Mouse (Mus musculus): ENCODE results near the gene Snx18. TPM values are rescaled to one million over a fixed set of nuclear protein-coding genes. Genes with fewer than 3 reads are reported as not detected.

The Snx18 gene
- polyA plus RNA-seq, 1 experiment from 2014 or later: 44.6 TPM

DNA sequence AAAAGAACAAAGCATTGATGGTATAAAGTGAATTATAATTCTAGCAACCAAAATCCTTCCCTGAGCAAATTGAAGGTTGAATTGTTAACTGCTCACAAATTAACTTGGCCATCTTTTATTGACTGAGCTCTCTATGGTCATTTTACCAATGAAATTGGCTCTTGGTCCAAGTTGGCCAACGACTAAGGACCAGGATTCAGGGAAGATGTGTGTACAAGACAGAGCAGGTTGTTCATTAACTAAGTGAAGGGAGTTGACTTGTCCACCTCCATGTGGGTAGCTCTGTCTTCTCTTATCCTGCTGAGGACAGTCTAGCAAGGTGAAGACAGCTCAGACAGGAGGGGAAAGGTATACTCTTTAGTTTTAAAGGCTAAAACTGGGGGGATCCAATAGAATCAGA, 66.0 kb downstream of the Snx18 start:
- Histone ChIP-seq H3K9me3 (no peaks in the 10 kb centered on the region), H3K27ac (no peak overlapping the region), H3K4me3 (no peak overlapping the region), H3K36me3 (no peaks in the 10 kb centered on the region), H3K4me1 (no peaks in the 10 kb centered on the region), H3K9ac (no peak overlapping the region), H3K4me2 (replicated peaks) (no peak overlapping the region), H3K27me3 (no peaks in the 10 kb centered on the region)
- 83% methylated on average over 1 of the region's 1 CpGs for WGBS
- no peak for ATAC-seq (ENCODE audit: insufficient number of reproducible peaks, insufficient read depth, low FRiP score, low TSS enrichment)

DNA sequence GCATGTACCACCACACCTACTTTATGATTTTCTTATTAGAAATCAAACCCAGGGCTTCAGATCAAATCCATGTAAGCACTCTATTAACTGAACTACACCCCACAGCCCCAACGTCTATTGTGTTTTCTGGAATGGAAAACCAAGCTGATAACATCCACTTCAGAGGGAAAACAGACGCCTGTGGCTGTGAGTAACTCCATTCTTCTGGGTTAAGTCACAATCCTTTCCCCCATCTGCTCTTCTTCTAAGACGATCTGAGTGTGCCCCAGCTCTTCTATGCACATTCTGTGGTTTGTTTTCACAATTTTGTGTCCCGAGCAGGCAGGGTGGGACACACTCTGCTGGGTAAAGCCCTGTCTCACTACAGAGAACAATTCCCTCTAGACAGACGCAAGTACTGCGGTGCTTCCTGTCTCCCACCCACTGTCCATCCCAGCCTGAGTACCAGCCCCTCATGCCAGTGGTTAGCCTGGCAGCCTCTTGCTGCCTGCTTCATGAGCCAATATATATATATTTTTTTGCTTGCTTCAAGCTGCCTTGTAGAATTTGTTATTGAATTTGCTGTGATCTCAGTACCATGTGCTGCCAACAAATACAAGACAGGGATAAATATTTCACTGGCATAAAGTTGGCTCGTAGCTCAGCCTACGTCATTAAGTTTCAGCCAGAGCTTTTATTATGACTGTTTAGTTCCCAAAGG, 67.3 kb downstream of the Snx18 start:
- Histone ChIP-seq H3K4me3 (no peak overlapping the region), H3K4me1 (no peaks in the 10 kb centered on the region), H3K4me2 (replicated peaks) (no peak overlapping the region), H3K27me3 (no peaks in the 10 kb centered on the region), H3K9ac (no peak overlapping the region), H3K36me3 (no peaks in the 10 kb centered on the region), H3K9me3 (no peaks in the 10 kb centered on the region), H3K27ac (no peak overlapping the region)
- no peak for ATAC-seq (ENCODE audit: insufficient number of reproducible peaks, insufficient read depth, low FRiP score, low TSS enrichment)
- WGBS: 62% methylated on average over 8 of the region's 8 CpGs

DNA sequence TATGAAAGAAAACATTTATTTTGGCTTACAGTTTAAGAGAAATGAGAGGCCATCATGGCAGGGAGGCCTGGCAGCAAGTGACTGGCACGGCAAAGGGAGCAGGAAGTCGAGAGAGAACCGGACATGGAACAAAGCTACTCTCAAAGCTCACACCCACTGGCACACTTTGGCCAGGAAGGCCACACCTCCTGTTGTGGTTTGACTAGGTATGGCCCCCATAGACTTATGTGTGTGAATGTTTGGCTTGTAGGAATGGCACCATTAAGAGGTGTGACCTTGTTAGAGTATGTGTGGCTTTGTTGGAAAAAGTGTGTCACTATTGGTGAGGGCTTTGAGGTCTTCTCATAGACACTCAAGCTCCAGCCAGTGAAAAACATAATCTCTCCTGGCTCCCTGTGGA, 69.3 kb downstream of the Snx18 start:
- Histone ChIP-seq H3K4me3 (no peak overlapping the region), H3K36me3 (no peaks in the 10 kb centered on the region), H3K4me1 (no peaks in the 10 kb centered on the region), H3K27ac (no peak overlapping the region), H3K9me3 (no peaks in the 10 kb centered on the region), H3K27me3 (no peaks in the 10 kb centered on the region), H3K9ac (no peak overlapping the region), H3K4me2 (replicated peaks) (no peak overlapping the region)
- WGBS: 92% methylated on average over 3 of the region's 3 CpGs
- ATAC-seq (ENCODE audit: insufficient number of reproducible peaks, insufficient read depth, low FRiP score, low TSS enrichment): no peak

DNA sequence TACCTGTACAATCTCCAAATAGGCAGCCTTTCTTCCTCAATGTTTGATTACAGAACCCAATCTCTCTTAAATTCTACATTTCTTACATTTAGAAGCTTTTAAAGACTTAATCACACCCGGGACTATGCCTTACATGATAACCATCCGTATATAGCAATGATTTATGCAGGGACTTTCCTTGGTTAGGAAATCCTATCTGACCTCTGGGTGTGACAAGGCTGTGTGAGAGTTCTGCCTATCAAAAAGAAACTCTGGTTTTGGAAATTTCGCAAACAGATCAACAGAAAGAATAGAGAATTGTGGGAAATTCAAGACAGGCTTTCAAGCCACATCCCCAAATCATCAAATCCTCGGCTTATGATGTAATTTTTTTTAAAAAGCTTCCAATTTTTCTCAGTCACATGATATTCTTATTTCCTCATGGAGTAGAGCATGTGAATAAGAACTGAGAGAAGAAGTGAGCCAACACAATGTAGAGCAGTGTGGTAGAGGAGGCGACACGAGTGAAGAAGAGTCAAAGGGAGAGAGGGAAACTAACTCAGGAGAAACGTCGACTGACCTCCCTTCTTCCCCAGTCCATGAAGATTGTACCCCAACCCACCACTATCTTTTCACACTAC, 70.4 kb downstream of the Snx18 start:
- ATAC-seq (ENCODE audit: insufficient number of reproducible peaks, insufficient read depth, low FRiP score, low TSS enrichment): no peak
- Histone ChIP-seq H3K4me1 (no peaks in the 10 kb centered on the region), H3K36me3 (no peaks in the 10 kb centered on the region), H3K4me3 (no peak overlapping the region), H3K9me3 (no peaks in the 10 kb centered on the region), H3K27me3 (no peaks in the 10 kb centered on the region), H3K9ac (no peak overlapping the region), H3K27ac (no peak overlapping the region), H3K4me2 (replicated peaks) (no peak overlapping the region)
- 88% methylated on average over 8 of the region's 8 CpGs for WGBS

DNA sequence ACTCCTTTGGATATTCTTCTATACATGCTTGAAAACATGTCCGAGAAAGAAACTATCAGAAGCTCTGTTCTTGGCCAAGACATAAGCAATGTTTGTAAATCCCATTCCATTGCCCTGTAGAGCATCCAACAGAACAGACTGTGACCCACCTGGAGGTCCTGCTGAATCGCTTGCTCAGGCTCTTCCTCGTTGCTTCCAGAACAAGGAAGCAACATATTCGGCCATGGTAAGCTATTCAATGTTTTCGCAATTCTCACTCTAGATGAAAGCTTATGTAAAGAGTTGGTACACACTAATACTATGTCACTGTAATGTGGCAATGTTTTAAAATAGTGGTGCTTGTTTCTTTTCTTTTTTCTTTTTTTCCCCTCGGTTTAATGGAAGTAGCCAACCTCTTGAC, 76.0 kb downstream of the Snx18 start:
- WGBS: 91% methylated on average over 6 of the region's 6 CpGs
- no peak overlapping the region for H3K4me2 ChIP-seq (replicated peaks)
- no peak overlapping the region for H3K4me3 ChIP-seq
- no peaks in the 10 kb centered on the region for H3K27me3 ChIP-seq
- H3K9ac ChIP-seq: no peak overlapping the region
- ATAC-seq (ENCODE audit: insufficient number of reproducible peaks, insufficient read depth, low FRiP score, low TSS enrichment): no peak
- no peak overlapping the region for H3K27ac ChIP-seq
- H3K36me3 ChIP-seq: no peaks in the 10 kb centered on the region
- no peaks in the 10 kb centered on the region; the same call in 1 of the 2 replicates for H3K9me3 ChIP-seq
- no peaks in the 10 kb centered on the region for H3K4me1 ChIP-seq

Other genes starting within 250 kb of the Snx18 start
- gene Hspb3, start 45.1 kb upstream of the Snx18 start, polyA plus RNA-seq (2016; fragmentation: Nextera tagmentation; extraction: Ambion mirVana): 2.3 TPM in 2 replicates
- gene Arl15, start 175.9 kb upstream of the Snx18 start, polyA plus RNA-seq (2016; fragmentation: Nextera tagmentation; extraction: Ambion mirVana): 14.8 and 15.0 TPM in 2 replicates

Data from embryonic facial prominence, embryonic 12.5 days (tissue).